Mouse (Mus musculus): ENCODE results near the gene Tmem201. TPM values are rescaled to one million over a fixed set of nuclear protein-coding genes. Genes with fewer than 3 reads are reported as not detected.

Tmem201 gene
- polyA plus RNA-seq, 1 experiment from 2014 or later, result 48.5 TPM

- Histone ChIP-seq H3K27me3 (replicated peaks) (no peaks in the 10 kb centered on the region), H3K9me3 (replicated peaks) (no peaks in the 10 kb centered on the region), H3K36me3 (peaks cover 12% of the 10 kb centered on the region), H3K4me3 (replicated peaks) (no peak overlapping the region), H3K9ac (replicated peaks) (no peak overlapping the region), H3K27ac (replicated peaks) (no peak overlapping the region), H3K4me1 (peaks cover 13% of the 10 kb centered on the region), H3K4me2 (no peak overlapping the region)
- WGBS, result 96% methylated on average over 6 of the region's 6 CpGs
- ATAC-seq (ENCODE audit: low FRiP score), result no peak
Observed at GRCm38 (mm10) chr4:149671175-149671574, 66.7 kb downstream of the Tmem201 start.

DNA sequence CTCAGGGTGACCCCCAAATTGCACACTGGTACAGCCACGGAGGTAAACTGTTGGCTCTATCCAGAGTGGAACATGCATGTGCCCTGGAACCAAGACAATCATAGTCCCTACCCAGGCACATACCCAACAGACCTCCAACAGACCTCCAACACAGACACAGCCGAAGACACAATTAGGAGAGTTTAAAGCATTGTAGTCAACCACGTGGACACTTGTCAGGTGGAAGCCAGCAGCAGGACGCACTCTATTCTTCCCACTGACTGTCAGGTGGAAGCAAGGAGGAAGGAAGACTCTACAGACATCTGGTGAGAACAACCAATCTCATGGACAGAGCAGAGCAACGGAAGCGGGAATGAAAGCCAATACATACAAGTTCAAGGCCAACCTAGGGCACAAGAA is 72.2 kb downstream of the Tmem201 start:
- H3K4me1 ChIP-seq, result no peaks in the 10 kb centered on the region
- 89% methylated on average over 6 of the region's 6 CpGs for WGBS

More for the DNA sequence above, 72.2 kb downstream of the Tmem201 start:
- Histone ChIP-seq H3K27ac (replicated peaks) (no peak overlapping the region), H3K4me3 (replicated peaks) (no peak overlapping the region), H3K36me3 (peaks cover 20% of the 10 kb centered on the region), H3K27me3 (replicated peaks) (no peaks in the 10 kb centered on the region), H3K4me2 (no peak overlapping the region), H3K9ac (replicated peaks) (no peak overlapping the region), H3K9me3 (replicated peaks) (no peaks in the 10 kb centered on the region)
- ATAC-seq (ENCODE audit: low FRiP score), result no peak

Other genes starting within 250 kb of the Tmem201 start
- 92.7 and 103 TPM in 2 replicates for gene Ctnnbip1, start 219.8 kb downstream of the Tmem201 start, polyA plus RNA-seq (2015; fragmentation: Nextera tagmentation; extraction: Ambion mirVana)
- 142 and 188 TPM in 2 replicates for gene Clstn1, start 151.6 kb downstream of the Tmem201 start, polyA plus RNA-seq (2015; fragmentation: Nextera tagmentation; extraction: Ambion mirVana)
- 16.0 and 18.0 TPM in 2 replicates for gene Pik3cd, start 35.5 kb downstream of the Tmem201 start, polyA plus RNA-seq (2015; fragmentation: Nextera tagmentation; extraction: Ambion mirVana)
- gene Slc25a33, start 36.2 kb upstream of the Tmem201 start, polyA plus RNA-seq (2015; fragmentation: Nextera tagmentation; extraction: Ambion mirVana), result 35.8 and 46.3 TPM in 2 replicates
- gene Spsb1, start 217.0 kb upstream of the Tmem201 start, polyA plus RNA-seq (2015; fragmentation: Nextera tagmentation; extraction: Ambion mirVana), result 7.7 and 9.8 TPM in 2 replicates